Mouse (Mus musculus) liver, embryonic 13.5 days (tissue): ENCODE data around the gene Veph1. TPM values are rescaled to one million over a fixed set of nuclear protein-coding genes. Genes with fewer than 3 reads are reported as not detected.
"Not testable (repeated sequence)": the region's sequence is repeated elsewhere in the genome, so short reads cannot be mapped to it uniquely, and the experiment has no call there.

Experiments
- ATAC-seq: fragments of 200-750 bp; cut with Nextera tagmentation; 2 replicates; pipeline ENCODE4 v1.8.0; 2017; ENCODE audit warnings: low read depth, mild to moderate bottlenecking, moderate number of reproducible peaks, moderate library complexity
- DNase-seq: peaks from one replicate; pipeline ENCODE4 v3.0.0; 2022
- H3K27ac ChIP-seq: fragments of 300-500 bp; sonication (generic); 2 replicates; pipeline ENCODE4 v1.5.1; 2015; ENCODE audit warnings: moderate library complexity, mild to moderate bottlenecking, inconsistent platforms
- H3K27me3 ChIP-seq: fragments of 300-500 bp; sonication (generic); 2 replicates; pipeline ENCODE4 v1.6.1; 2015; ENCODE audit warnings: mild to moderate bottlenecking, inconsistent platforms
- H3K36me3 ChIP-seq: fragments of 300-500 bp; sonication (generic); 2 replicates; pipeline ENCODE4 v1.6.1; 2015; ENCODE audit warnings: mild to moderate bottlenecking, inconsistent platforms
- H3K4me1 ChIP-seq: fragments of 300-500 bp; sonication (generic); replicated peaks from 2 replicates; pipeline ENCODE4 v1.6.1; 2015; ENCODE audit warnings: inconsistent platforms
- H3K4me2 ChIP-seq: fragments of 300-500 bp; sonication (generic); 2 replicates; pipeline ENCODE4 v1.6.1; 2015; ENCODE audit warnings: inconsistent platforms, mild to moderate bottlenecking, moderate library complexity
- H3K4me3 ChIP-seq: fragments of 300-500 bp; sonication (generic); replicated peaks from 2 replicates; pipeline ENCODE4 v1.5.1; 2015; ENCODE audit warnings: mild to moderate bottlenecking, inconsistent platforms
- H3K9ac ChIP-seq: fragments of 300-500 bp; sonication (generic); 2 replicates; pipeline ENCODE4 v1.6.1; 2015; ENCODE audit warnings: mild to moderate bottlenecking, inconsistent platforms
- H3K9me3 ChIP-seq: fragments of 300-500 bp; sonication (generic); replicated peaks from 2 replicates; pipeline ENCODE4 v1.6.1; 2016; ENCODE audit warnings: inconsistent platforms
- WGBS: fragments of 180-500 bp; shearing (Covaris S2); methylation state at CpG from one replicate; pipeline ENCODE4 v1.1.7; 2015; ENCODE audit not compliant: insufficient replicate concordance; 5-methylcytosine and 5-hydroxymethylcytosine counted together
- polyA plus RNA-seq: library from polyadenylated mRNA; unstranded; fragments of >200 nt; fragmentation: Nextera tagmentation; extraction: Ambion mirVana; gene quantifications from 2 replicates; pipeline ENCODE4 v1.2.1, GENCODE M21; 2015

Veph1 gene
- polyA plus RNA-seq, 1 experiment from 2014 or later: 0.02 TPM

DNA sequence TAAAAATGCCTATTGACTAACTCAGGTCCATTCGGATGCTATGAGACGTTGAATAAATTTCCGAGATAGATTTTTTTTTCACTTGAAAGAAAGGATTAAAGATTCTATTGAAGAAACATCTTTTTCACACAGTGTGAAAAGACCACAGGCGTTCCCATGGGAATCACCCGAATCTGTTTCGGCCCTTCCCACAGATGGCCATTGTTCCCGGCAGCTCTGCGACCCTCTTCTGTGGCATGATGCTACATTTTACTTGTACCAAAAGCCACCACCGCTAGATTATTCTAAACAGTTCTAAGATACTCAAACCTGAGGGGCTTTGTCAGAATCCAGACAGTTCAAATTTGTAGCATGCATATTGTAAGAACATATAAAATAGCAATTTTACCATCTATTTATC, 1.4 kb downstream of the Veph1 start:
- DNase-seq (no peak), ATAC-seq (no peak)
- 80% methylated on average over 9 of the region's 9 CpGs for WGBS
- H3K27ac ChIP-seq: no peak overlapping the region
- no peak overlapping the region for H3K4me2 ChIP-seq
- H3K36me3 ChIP-seq: no peaks in the 10 kb centered on the region
- no peaks in the 10 kb centered on the region for H3K27me3 ChIP-seq
- no peaks in the 10 kb centered on the region for H3K4me1 ChIP-seq
- H3K4me3 ChIP-seq: no peak overlapping the region
- H3K9me3 ChIP-seq: no peaks in the 10 kb centered on the region
- H3K9ac ChIP-seq: no peak overlapping the region

- Histone ChIP-seq H3K9ac (no peak overlapping the region), H3K27me3 (no peaks in the 10 kb centered on the region), H3K9me3 (no peaks in the 10 kb centered on the region), H3K4me2 (no peak overlapping the region), H3K27ac (no peak overlapping the region), H3K4me3 (no peak overlapping the region), H3K4me1 (no peaks in the 10 kb centered on the region), H3K36me3 (no peaks in the 10 kb centered on the region)
- DNase-seq: no peak
- 72% methylated on average over 3 of the region's 3 CpGs for WGBS
- no peak for ATAC-seq
Measured at GRCm38 (mm10) chr3:66294729-66295128, 1.9 kb downstream of the Veph1 start.

DNA sequence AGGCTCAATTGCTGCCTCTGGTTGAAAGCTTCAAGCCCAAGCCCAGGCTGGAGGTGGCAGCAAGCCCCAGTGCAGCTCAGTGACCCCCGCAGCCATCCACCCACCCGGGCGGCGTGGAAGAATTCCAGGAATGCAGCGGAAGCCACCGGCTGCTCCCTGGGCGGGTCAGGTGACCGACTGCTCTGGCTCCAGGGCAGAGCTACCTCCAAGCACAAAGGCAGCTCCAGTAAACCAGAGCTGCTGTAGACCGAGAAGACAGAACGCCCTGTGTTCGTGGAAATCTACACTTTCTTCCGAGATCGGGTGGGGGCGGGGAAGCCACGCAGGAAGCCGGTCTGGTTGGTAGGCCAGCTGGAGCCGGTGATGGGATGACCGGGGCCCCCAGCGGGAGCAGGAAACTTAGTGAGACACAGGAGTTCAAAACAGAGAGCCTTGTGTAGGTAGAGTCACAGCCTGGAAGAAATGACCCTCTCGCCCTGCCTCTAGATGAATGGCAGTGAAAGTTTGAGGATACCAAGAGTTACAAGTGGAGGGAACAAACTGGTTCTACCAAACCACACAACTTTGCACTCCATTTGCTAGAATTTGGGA, 4.2 kb downstream of the Veph1 start:
- Histone ChIP-seq H3K9me3 (no peaks in the 10 kb centered on the region), H3K36me3 (no peaks in the 10 kb centered on the region), H3K4me3 (0 out of 2 replicates have a peak overlapping the region, but pooled peaks have one; percentile 8), H3K4me2 (peak overlapping the region; percentile 43), H3K27ac (no peak overlapping the region), H3K9ac (no peak overlapping the region), H3K27me3 (no peaks in the 10 kb centered on the region), H3K4me1 (no peaks in the 10 kb centered on the region)
- DNase-seq (no peak), ATAC-seq (no peak)
- 19% methylated on average over 20 of the region's 20 CpGs for WGBS

- Histone ChIP-seq H3K27me3 (no peaks in the 10 kb centered on the region), H3K9ac (no peak overlapping the region), H3K4me3 (no peak overlapping the region), H3K36me3 (no peaks in the 10 kb centered on the region), H3K9me3 (no peaks in the 10 kb centered on the region), H3K4me1 (no peaks in the 10 kb centered on the region), H3K27ac (no peak overlapping the region), H3K4me2 (no peak overlapping the region)
- 65% methylated on average over 4 of the region's 4 CpGs for WGBS
- DNase-seq (no peak), ATAC-seq (no peak)
Measured at GRCm38 (mm10) chr3:66263270-66263669, 33.4 kb downstream of the Veph1 start.

- H3K36me3 ChIP-seq: no peaks in the 10 kb centered on the region
- ATAC-seq (no peak), DNase-seq (no peak)
- no peak overlapping the region for H3K4me2 ChIP-seq
- H3K9ac ChIP-seq: no peak overlapping the region
- H3K4me1 ChIP-seq: no peaks in the 10 kb centered on the region
- no peaks in the 10 kb centered on the region for H3K27me3 ChIP-seq
- H3K27ac ChIP-seq: no peak overlapping the region
- H3K4me3 ChIP-seq: no peak overlapping the region
- no peaks in the 10 kb centered on the region for H3K9me3 ChIP-seq
- 22% methylated on average over 5 of the region's 5 CpGs for WGBS
Measured at GRCm38 (mm10) chr3:66262319-66262718, 34.3 kb downstream of the Veph1 start.

DNA sequence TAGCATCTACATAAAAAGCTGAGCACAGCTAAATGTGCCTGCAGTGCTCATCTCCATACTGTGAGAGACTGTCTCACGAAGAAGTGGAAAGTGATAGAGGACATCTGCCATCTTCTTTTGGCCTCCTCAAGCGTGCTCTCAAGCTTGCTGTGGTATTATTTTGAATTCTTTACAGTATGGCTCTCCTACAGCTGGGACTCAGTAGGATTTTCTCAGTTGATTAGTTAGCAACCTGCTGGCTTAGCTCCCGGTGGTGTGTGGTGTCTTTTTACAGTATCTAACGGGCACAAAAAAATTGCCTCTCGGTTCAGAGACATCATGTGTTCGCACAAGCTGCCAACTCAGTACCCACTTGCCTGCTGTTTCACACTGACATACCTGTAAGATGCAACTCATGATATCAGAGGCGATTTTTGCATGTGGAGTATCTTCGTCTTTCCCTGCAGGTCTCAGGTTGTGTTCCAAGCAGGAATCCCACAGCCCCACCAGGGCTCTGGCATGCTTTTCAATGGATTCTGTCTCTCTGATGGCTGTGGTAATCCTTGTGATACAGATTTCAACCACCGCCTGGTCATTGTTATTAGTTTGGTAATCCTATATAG, 42.0 kb downstream of the Veph1 start:
- no peak for ATAC-seq
- no peak for DNase-seq
- no peak overlapping the region for H3K9ac ChIP-seq
- H3K9me3 ChIP-seq: no peaks in the 10 kb centered on the region
- H3K27me3 ChIP-seq: no peaks in the 10 kb centered on the region
- no peak overlapping the region for H3K4me3 ChIP-seq
- no peak overlapping the region for H3K4me2 ChIP-seq
- no peaks in the 10 kb centered on the region for H3K36me3 ChIP-seq
- H3K27ac ChIP-seq: no peak overlapping the region
- no peaks in the 10 kb centered on the region for H3K4me1 ChIP-seq
- WGBS: 63% methylated on average over 9 of the region's 9 CpGs

GRCm38 (mm10) chr3:66251842-66252241, 44.8 kb downstream of the Veph1 start:
- no peak overlapping the region for H3K9ac ChIP-seq
- no peak overlapping the region for H3K4me3 ChIP-seq
- no peaks in the 10 kb centered on the region for H3K9me3 ChIP-seq
- H3K36me3 ChIP-seq: no peaks in the 10 kb centered on the region
- ATAC-seq: no peak
- no peak overlapping the region for H3K27ac ChIP-seq
- WGBS: 72% methylated on average over 7 of the region's 7 CpGs
- H3K27me3 ChIP-seq: no peaks in the 10 kb centered on the region
- no peaks in the 10 kb centered on the region for H3K4me1 ChIP-seq
- no peak for DNase-seq
- H3K4me2 ChIP-seq: no peak overlapping the region

DNA sequence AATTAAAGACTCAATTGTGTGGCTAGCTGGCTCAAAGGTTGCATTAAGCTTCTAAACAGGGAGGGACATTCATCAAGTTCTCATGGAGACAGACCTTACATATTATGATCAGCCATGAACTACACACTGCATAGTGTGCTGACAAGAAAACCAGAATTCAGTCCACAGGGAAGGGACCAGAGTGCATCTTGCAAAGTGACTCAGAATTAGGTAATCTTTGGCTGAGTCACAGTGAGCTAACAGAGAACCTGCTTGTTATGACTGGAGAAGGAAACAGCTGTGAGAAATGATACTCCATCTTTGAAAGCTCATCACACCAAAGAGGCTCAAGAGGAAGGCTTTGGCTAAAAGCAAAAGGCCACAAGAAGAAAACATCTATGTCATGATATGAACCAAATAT, 56.2 kb downstream of the Veph1 start:
- Histone ChIP-seq H3K27ac (no peak overlapping the region), H3K4me3 (no peak overlapping the region), H3K27me3 (no peaks in the 10 kb centered on the region), H3K4me2 (no peak overlapping the region), H3K9me3 (no peaks in the 10 kb centered on the region), H3K4me1 (no peaks in the 10 kb centered on the region), H3K9ac (no peak overlapping the region), H3K36me3 (no peaks in the 10 kb centered on the region)
- DNase-seq (no peak), ATAC-seq (no peak)

GRCm38 (mm10) chr3:66236234-66236871, 60.3 kb downstream of the Veph1 start:
- not testable (repeated sequence) for ATAC-seq, DNase-seq, H3K4me1 ChIP-seq, H3K27me3 ChIP-seq, H3K4me3 ChIP-seq, H3K9ac ChIP-seq, H3K36me3 ChIP-seq, H3K27ac ChIP-seq, H3K9me3 ChIP-seq, H3K4me2 ChIP-seq
- WGBS: 41% methylated on average over 4 of the region's 4 CpGs

- H3K36me3 ChIP-seq: no peaks in the 10 kb centered on the region
- H3K4me2 ChIP-seq: no peak overlapping the region
- peaks cover 28% of the 10 kb centered on the region for H3K27me3 ChIP-seq
- WGBS: 72% methylated on average over 15 of the region's 15 CpGs
- DNase-seq (no peak), ATAC-seq (no peak)
- no peak overlapping the region for H3K4me3 ChIP-seq
- H3K27ac ChIP-seq: no peak overlapping the region
- H3K9ac ChIP-seq: no peak overlapping the region
- H3K4me1 ChIP-seq: no peaks in the 10 kb centered on the region
- no peaks in the 10 kb centered on the region for H3K9me3 ChIP-seq
Measured at GRCm38 (mm10) chr3:66224931-66225537, 71.6 kb downstream of the Veph1 start.

DNA sequence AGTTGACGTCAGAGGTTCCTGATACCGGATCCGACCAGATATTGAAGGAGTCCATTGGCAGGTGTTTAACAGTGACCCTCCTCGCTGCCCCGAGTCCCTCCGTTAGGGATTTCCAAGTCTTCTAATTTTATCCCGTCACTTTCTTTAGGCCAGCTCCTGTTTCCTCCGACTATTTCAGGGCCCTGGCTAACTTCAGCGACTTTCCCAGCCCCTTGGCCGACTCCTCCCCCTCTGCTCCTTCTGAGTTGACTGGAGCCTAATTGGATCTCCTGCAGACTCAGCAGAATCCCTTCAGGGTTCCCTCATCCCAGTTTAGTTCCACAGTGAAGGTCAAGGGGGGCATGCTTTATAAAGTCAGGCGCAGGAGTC, 75.4 kb downstream of the Veph1 start:
- no peaks in the 10 kb centered on the region for H3K4me1 ChIP-seq
- peaks cover 45% of the 10 kb centered on the region for H3K27me3 ChIP-seq
- no peaks in the 10 kb centered on the region for H3K9me3 ChIP-seq
- no peak overlapping the region for H3K9ac ChIP-seq
- DNase-seq (no peak), ATAC-seq (no peak)
- no peaks in the 10 kb centered on the region for H3K36me3 ChIP-seq
- 5% methylated on average over 11 of the region's 11 CpGs for WGBS
- peak overlapping the region; percentile 60 for H3K4me2 ChIP-seq
- no peak overlapping the region for H3K27ac ChIP-seq
- H3K4me3 ChIP-seq: peak overlapping the region; percentile 43
